Mouse (Mus musculus): Measurements from ENCODE around the gene Neurl4.
A peak's percentile ranks its signal among the peaks of the same experiment; 100 is the strongest.

Neurl4 gene

DNA sequence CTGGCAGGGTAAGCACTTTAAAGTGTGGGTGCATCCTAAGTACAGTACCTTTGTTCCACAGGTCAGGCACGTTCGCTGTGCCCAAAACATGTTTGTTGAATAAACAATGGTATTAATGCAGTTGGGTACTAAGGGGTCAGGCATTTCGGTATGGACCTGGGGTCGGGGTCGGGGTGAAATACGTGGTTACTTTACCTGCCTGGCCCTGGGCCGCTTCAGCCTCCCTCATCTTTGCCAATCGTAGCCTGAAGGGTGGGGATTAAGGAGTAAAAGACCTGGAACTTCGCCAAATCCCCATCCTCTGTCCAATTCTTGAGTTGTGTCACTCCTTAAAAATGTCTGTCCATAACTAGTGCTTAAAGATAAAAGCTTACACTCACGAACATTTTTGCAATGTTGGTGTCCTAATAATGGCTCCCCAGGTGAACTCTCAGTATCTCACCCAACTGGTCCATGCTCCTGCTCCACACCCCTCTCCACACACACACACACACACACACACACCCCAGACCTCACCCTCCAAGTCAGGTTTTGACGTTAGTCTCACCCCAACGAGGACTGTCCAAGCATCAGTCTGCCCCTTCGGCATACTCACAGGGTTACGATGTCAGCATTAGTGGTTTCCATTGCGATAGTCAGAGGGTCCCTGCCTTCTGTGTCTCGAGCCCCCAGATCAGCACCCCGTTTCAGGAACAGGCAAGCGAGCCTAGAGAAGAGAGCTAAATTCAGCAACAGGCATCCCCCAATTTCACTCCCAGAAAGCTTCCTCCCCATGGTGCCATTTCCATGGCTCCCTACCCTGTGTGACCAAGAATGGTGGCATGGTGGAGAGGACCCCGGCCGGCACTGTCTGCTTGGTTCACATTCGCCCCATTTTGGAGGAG is 18.8 kb upstream of the Neurl4 start:
- DNase-seq (ENCODE audit: low spot score) = no peak

DNA sequence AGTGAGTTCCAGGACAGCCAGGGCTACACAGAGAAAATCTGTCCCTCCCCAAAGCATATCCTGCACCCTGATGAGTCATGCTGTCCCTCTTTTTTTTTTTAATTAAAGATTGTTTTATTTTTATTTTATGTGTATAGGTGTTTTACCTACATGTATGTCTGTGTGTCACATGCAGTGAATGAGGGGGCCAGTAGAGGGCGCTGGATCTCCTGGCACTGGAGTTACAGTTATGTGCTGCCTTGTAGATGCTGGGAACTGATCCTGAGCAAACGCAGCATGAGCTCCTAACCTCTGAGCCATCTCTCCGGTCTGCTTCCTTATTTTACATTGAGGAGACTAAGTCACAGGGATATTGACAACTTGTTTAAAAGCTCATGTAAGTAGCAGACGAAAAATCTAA is 17.8 kb upstream of the Neurl4 start:
- no peak for DNase-seq (ENCODE audit: low spot score)

DNA sequence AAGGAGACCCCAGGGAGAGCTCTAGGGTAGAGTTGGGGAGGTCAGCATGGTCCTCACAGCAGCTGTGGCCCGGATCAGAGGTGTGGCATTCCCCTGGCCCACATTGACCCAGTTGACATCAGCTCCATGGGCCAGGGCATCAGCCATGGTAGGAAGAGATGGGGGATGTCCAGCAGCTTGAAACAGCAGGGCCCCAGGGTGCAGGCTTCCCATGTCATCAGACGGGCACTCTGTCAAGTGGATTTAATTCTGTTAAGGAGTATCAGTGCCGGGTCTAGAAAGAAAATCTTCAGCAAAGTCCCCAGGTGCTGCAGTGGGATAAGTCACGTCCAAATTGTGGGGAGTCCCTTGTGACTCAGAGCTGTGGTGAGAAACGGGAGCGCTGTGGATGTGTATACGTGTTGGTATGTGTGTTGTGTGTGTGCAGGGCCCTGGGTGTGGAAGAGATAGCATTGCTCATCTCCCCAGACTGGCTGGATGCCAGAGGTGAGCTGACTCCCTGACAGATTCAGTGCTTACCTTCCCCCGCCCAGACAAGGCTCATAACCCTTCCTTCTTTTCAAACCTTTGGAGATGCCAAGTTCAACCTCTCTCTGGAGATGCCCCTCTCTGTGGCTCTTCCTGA is 17.2 kb upstream of the Neurl4 start:
- no peak for DNase-seq (ENCODE audit: low spot score)

DNA sequence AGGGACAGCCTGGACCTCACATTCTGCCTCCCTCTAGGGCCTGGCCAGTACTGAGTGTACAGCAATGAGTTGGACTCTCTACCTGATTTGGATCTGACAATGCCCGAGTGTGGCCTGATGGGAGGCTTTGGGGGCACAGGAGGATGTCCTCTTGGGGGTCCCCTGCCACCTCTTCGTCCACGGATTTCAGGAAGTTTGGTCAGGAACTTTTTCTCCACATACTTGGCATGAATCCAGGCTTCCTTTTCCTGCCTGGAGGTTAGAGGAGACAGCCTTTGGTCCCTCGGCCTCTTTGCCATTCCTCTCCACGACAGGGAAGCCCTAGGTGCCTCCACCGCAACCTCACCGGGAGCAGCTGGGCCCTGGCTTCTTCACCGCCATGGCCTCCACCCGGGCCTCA is 16.6 kb upstream of the Neurl4 start:
- DNase-seq (ENCODE audit: low spot score) = no peak

DNA sequence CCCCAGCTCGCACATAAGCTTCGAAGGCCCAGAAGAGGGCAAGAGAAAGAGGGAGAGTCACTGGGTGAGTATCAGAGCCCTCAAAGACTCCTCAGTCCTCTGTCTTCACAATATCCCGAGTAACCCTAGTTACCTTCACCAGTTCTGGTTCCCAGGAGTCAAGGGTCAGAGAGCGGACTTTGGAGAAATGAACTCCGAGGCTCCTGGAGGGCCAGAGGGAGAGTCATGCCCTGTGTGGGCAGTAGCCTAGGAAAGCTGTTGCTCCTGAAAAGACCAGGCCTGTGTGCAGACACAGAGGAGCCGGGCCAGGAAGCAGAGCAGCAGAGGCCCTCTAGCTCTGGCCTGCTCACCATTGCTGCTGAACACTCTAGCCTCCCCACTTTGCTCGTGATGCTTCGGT is 16.2 kb upstream of the Neurl4 start:
- no peak for DNase-seq (ENCODE audit: low spot score)

DNA sequence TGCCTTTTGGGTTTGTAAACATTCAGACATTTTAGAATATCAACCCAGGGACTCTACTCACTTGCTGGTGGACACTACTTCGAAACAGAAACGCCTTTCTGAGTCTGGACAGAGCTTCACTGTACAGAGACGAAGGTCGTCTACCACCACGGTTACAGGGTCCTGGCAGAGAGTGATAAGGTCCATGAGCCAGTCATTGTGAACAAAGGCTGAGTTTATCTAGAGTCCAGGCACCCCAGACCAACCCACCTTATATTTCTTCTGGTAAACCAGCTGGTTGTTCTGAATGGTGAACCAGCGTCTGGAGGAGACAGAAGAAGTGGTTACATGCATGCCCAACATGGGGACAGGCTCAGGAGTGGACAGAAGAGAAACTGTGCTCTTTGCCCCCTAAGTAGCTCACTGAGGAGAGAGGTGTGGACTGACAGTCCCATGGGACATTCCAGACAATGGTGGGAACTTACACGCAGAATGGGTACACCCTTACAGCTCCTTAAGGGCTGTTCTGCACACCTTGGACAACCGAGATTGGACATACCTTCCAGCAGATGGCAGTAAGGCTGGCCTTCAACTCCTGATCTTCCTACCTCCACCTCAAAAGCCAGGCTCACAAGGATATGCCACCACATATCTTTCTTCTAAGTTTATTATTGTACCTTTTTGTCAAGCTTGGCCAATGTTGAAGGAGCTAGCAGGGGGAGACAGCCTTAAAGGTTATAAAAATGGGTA is 13.8 kb upstream of the Neurl4 start:
- no peak for DNase-seq (ENCODE audit: low spot score)

DNA sequence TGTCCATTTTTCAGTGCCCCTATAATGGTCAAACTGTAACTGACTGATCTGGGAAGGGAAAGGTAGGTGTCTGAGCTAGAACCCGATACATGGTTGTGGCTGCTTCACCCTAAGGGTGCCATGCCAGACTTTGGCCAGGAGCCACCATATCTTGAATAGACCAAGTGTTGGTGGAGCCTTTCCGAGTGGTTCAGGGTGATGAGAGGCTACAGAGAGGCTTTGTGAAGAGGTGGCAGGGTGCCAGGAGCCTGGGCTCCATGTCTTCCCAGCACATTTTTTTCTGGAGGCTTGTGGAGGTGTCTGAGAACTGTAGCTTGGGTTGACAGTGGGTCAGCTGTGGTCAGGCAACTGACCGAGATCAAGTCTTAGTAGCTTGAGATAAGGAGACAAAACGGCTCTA is 9.4 kb upstream of the Neurl4 start:
- no peak for DNase-seq (ENCODE audit: low spot score)

DNA sequence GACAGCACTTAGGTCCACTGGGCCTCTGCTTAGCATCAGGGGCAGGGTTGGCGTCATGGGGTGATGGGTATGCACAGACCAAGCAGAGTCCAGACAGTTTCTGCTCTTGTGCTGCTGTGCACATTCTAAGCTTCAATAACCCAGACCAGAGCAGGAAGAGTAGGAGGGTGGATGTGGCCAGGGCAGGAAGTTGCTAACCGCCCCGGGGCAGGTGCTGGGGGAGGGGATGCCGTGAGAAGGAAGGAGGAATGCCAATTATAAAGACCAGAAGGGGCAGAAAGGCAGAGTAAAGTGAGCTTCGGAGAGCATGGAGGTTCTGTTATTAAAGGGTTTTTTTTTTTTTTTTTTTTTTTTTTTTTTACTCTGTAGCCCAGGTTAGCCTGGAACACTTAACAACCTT is 6.2 kb upstream of the Neurl4 start:
- no peak for DNase-seq (ENCODE audit: low spot score)

DNA sequence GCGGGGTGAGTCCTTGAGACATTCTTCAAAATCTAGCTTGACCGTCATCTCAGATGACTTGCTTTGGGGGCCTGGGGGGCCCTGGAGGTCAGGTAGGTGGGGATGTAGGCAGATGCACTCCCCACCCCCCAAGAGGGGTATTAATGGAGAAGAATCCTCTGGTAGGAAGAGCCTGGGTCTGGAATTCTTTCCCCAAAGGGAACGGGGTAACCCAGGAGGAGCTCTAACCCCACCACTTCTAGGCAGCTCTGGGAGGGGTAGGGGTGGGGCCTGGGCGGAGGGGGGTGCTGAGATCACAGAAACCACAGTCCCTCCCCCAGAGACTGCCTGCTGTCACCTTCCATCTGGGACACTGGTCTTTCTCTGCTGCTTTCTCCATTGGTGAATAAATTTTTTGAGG is 5.6 kb upstream of the Neurl4 start, which contains the start of gene Acap1:
Gene Acap1, minus strand, starts transcription at position 249 of the 400 bp plus-strand sequence.
- no peak for DNase-seq (ENCODE audit: low spot score)

DNA sequence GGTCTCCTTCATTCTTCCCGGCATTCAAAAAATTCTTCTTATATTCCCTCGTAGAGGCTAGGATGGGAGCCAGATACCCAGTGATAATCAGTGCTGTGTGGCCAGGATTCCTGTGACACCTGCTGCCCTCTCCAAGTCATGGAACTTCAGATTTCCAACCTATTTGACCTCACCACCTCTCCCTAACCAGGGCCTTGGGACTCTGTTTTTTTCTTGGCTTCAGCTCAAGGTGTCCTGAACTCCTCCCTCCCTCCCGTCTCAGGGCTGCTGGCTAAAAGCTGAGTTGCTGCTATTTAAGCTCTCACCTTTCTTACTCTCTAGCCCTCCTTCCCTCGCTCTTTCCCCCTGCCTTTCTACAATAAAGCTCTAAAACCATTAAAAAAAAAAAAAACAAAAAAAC is 1.0 kb upstream of the Neurl4 start:
- DNase-seq (ENCODE audit: low spot score) = no peak

DNA sequence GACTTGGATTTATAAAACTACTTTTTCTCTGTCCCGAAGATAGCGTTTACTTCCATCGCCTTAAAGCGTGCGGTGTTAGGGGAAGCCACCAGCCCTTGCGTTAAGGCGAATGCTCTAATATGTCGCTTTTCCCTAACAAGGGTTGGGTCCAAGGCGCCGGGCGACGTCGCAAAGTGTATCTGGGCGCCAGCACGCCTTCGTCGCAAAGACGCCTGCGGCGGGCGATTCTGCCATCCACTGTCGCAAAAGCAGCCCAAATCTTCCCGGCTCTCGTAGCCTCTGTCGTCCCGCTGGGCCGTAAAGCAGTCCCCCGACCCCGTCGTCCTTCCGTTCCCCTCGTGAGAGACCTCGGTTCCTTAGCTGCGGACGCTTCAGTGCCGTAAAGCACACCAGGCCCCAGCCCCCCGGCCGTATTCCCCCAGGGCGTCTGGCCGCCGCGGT is 554 bp downstream of the Neurl4 start:
- DNase-seq (ENCODE audit: low spot score) = peak; percentile 98

DNA sequence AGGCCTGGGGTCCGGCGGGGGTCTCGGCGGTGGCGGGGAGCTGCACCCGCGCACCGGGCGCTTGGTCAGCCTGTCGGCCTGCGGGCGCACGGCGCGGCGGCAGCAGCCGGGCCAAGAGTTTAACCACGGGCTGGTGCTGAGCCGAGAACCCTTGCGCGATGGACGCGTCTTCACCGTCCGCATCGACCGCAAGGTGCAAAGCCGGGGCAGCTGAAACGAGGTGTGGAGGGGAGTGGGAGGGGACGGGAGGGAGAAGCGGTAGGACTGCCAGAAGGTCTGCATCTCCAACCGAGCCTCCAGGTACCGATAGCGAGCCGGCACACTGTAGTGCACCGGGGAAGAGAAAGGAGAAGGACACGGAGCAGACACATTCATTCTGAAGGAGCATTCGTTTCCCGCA is 1.1 kb downstream of the Neurl4 start:
- DNase-seq (ENCODE audit: low spot score) = peak; percentile 46

DNA sequence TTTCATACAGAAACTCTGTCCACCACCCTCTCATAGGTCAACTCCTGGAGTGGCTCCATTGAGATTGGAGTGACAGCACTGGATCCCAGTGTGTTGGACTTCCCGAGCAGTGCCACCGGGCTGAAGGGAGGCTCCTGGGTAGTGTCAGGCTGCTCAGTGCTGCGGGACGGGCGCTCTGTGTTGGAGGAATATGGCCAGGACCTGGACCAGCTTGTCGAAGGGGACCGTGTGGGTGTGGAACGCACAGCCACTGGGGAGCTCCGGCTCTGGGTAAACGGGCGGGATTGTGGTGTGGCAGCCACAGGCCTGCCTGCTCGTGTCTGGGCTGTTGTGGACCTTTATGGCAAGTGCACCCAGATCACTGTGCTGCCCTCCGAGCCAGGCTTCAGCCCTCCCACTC is 2.1 kb downstream of the Neurl4 start:
- no peak for DNase-seq (ENCODE audit: low spot score)

DNA sequence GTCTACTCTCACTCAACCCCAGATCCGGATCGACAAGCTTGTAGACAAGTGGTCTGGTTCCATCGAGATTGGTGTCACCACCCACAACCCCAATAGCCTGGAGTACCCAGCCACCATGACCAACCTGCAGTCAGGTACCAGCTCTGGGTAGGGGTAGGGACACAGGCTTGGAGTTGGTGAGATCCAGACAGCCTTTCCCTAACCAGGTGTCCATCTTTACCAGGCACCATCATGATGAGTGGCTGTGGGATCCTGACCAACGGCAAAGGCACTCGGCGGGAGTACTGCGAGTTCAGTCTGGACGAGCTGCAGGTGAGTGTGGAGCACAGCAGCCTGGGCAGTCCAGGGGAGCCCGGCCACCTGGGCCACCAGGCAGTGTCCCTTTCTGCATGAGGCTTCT is 3.4 kb downstream of the Neurl4 start:
- DNase-seq (ENCODE audit: low spot score) = no peak

DNA sequence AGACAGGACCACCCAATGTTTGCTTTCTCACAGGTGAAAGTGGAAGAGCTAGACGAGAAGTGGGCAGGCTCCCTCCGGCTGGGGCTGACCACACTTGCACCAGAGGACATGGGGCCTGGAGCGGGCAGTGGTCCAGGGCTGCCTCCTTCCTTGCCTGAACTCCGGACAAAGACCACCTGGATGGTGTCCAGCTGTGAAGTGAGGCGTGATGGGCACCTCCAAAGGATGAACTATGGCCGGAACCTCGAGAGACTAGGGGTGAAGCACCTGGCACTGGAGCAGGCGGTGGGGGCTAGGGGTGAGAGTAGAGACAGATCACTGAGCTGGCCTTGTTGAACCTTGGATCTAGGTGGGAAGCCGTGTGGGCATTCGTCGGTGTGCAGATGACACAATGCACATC is 7.8 kb downstream of the Neurl4 start:
- DNase-seq (ENCODE audit: low spot score) = no peak

DNA sequence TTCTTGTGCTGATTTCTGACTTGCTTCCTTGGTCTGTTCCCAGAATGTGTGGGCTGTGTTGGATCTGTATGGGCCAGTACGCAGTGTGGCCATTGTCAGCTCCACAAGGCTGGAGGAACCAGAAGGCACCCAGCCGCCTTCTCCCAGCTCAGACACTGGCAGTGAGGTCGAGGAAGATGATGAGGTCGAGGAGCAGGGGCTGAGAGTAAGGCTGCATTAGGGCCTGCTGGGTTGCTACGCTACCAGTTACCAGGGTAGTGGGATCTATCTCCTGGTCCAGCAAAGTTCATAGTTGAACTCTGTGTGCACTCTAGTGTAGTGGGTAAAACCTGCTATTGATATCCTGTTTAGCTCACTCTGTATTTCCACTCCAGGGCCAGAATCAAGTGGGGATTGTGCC is 8.3 kb downstream of the Neurl4 start:
- no peak for DNase-seq (ENCODE audit: low spot score)

DNA sequence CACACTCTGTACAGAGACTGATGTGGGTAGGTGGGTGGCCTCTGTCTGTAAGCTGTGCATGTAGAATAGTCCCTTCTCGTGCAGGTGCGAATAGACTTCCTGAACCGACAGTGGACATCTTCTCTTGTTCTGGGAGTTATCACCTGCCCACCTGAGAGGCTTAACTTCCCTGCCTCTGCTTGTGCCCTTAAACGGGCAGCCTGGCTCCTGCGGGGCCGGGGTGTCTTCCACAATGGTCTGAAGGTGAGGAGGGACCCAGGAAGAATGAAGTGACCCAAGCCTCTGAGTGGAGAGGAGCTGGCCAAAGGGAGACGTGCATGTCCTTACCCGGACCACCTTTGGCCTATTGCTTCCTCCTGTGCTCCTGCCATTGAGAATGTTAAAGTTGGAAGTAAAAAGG is 9.3 kb downstream of the Neurl4 start:
- no peak for DNase-seq (ENCODE audit: low spot score)

DNA sequence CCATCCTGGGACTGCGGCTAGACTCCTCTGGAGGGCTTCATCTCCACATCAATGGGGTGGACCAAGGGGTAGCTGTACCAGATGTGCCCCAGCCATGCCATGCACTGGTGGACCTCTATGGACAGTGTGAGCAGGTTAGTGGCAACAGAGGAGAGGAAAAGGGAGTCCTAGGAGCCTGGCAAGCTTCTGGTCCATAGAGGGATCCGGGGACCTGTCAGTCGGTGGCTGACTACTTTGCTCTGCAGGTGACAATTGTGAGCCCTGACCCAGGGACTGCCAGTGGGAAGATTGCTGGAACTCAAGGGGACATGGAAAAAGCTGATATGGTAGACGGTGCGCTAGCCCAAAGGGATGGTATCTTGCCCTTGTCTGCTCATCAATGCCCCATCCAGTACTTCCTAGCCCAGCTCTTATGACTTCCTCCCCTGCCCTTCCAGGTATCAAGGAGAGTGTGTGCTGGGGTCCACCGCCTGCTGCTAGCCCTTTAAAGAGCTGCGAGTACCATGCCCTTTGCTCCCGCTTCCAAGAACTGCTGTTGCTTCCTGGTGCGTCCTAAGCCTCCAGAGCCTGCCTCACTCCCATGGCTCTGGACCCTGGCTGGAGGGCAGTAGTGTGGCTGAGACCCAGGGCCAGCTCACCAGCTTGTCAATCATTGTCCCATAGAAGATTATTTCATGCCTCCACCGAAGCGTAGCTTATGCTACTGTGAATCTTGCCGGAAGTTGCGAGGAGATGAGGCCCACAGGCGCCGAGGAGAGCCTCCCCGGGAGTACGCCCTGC is 10.1 kb downstream of the Neurl4 start:
- no peak for DNase-seq (ENCODE audit: low spot score)

DNA sequence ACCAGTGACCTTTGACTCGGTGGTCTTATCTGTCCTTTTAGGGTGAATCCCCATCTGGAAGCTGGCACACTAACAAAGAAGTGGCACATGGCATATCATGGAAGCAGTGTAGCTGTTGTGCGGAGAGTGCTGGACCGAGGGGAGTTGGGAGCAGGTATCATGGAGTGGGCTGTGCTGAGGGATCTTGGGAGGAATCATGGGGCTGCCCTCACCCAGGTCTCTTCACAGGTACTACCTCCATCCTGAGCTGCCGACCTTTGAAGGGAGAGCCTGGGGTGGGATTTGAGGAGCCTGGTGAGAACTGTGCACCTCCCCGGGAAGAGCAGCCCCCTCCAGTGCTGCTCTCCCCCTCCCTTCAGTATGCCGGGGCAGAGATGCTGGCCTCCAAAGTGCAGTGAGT is 10.8 kb downstream of the Neurl4 start:
- no peak for DNase-seq (ENCODE audit: low spot score)

DNA sequence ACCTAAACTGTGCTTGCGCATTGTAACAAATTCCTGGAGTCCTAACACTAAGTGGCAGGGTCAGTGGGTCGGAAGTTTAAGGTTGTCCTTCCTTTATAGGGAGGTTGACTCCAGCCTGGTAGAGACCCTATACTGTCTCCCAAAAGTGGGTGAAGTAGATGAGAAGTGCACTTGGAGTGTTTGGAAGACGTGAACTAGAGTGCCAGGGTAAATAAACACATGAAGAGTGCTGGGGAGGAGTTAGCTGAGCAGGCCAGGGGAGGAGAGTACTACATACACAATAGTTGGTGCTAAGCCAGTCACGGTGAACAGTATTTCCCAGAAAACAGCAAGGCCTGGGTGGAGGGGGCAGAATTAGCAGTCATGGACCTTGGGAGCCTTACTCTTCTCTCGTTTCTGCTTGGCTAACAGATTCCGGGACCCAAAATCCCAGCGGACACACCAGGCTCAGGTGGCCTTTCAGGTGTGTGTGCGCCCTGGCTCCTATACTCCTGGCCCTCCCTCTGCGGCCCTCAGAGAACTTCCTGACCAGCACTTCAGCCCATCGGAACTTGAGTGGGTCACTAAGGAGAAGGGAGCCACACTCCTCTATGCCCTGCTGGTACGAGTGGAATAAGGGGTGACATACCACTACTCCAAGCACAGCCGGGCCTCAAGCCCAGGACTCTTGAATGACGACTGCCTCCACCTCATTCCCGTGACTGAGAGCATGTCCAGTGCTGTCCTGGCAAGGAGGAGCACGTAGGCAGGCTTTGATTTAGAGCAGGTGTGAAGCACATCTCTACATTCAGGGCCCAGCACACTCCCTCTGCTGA is 12.1 kb downstream of the Neurl4 start:
- no peak for DNase-seq (ENCODE audit: low spot score)
